Mouse (Mus musculus) telencephalon, adult 2 months (tissue): ENCODE results near the gene Ap1ar.
A peak's percentile ranks its signal among the peaks of the same experiment; 100 is the strongest.

Source experiments
- DNase-seq: peaks from one replicate; pipeline ENCODE4 v3.0.0-alpha.2; 2011; ENCODE audit warnings: low read depth, low spot score

Gene Ap1ar

GRCm38 (mm10) chr3:127841926-127842325 lies 4.6 kb upstream of the Ap1ar start:
- DNase-seq, result no peak

GRCm38 (mm10) chr3:127837972-127838644 lies 785 bp upstream of the Ap1ar start:
- DNase-seq, result no peak

DNA sequence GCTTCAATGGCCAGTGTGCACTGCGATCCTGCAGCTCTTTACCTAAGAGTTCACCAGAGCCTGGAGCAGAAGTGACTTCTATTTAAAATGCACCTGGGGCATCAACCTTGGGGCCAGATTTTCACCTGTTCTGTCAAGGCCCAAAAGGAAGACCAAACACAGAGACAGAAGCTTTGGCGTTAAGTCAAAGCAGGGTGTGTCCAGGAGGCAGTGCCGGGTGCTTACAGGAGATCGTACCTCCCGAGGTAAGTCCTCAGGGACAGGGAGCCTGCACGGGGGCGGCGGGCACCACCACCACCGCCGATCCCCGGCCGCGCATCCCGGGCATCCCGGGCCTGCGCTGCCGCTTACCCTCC lies 547 bp downstream of the Ap1ar start:
- DNase-seq, result no peak

DNA sequence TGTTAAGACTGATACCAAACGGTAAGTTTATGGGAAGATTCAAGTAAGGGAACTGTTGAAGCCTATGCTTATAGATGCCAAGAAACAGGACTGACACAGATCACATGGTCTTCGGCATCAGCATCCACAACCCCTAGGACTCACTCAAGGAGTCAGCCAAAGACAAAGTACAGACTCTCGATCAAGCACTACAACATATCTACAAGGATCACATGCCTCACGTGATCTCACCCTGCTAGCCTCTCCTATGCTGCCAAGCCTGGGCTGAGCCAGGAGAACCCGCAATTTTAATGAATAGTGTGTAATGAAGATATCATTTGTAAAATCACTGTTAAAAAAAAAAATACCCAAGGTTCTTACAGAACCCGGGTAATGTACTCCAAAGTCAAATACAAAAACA lies 1.7 kb downstream of the Ap1ar start:
- DNase-seq, result no peak

DNA sequence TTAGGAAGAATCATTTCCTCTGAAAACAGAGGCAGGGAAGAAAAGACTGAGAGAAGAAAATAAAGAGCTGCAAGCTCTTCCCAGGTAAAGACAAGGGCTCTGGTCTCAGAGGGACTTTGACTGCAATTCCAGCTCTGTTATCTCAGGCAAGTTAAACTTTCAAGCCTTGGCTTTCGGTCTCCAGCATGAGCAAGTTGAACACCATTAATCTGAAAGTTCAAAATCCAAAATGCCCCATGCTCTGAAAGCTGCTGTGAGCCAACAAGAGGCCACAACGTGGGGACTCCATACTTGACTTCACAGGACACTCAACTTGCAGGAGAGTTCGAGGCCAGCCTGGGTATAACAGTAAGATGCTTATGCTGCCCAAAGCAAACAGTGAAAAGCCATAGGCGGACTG lies 3.3 kb downstream of the Ap1ar start:
- no peak for DNase-seq

GRCm38 (mm10) chr3:127831079-127831478 lies 6.2 kb downstream of the Ap1ar start:
- no peak for DNase-seq

- no peak for DNase-seq
These were observed 7.1 kb downstream of the Ap1ar start for GRCm38 (mm10) chr3:127830183-127830582.

- DNase-seq, result no peak
These were observed 10.2 kb downstream of the Ap1ar start for GRCm38 (mm10) chr3:127827123-127827522.

DNA sequence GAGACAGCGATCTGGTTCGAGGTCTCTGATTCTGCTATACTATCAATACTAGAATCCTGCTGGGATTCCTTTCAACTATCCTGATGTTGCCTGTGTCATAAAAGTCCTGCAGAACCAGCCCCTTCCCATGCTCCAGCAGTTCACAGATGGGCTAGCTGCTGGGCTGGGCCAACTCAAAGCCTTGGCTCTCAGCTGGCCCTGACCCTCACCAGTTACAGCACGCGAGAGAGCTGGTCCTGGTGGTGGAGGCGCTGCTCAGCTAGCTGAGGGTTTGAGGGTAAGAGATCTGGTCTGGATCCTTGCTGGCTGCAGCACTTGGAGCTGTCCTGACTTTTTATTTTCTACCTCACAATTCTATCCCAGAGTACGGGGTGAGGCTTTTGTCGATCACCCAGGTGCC lies 10.8 kb downstream of the Ap1ar start:
- no peak for DNase-seq

DNA sequence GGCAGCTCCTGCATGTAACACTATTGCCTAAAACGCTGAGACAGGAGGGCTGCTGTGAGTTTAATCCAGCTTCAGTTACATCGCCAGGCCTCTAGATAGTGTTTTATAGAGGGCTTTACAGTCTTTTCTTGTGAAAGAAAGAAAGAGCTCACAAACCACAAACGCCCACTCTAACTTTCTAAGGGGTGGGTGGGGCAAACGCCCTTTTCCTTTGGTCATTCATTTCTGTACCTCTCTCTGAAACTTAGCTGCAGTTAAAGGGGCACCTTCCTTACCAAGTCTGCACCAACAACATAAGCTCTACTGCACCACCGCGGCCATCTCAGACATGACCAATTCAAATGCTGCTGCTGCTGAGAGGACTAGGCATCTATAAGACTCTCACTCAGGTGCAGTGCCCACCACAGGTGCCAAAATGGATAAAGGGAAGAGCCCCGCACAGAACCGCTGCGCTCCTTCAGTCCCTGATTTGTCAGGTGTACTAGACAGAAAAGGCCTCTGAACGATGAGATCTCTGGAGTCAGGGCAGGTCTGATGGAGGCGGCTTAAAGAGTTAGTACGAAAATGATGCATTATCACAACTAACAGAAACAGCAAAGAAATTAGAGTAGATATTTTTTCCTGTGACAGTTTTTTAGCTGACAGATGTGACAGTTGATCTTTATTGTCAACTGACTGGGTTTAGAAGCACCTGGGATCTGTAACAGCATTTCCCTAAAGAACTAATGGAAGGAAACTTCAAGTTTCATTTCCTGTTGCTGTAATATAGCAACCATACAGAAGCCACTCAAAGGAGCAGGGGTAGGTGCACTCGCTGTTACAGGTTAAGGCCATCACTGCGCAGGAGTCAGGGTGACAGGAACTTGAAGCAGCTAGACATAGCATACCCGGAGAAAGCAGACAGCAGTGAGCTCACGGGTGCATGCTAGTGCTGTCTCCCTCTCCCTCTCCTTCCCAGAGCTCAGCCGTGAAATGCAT lies 13.1 kb downstream of the Ap1ar start:
- DNase-seq, result no peak

DNA sequence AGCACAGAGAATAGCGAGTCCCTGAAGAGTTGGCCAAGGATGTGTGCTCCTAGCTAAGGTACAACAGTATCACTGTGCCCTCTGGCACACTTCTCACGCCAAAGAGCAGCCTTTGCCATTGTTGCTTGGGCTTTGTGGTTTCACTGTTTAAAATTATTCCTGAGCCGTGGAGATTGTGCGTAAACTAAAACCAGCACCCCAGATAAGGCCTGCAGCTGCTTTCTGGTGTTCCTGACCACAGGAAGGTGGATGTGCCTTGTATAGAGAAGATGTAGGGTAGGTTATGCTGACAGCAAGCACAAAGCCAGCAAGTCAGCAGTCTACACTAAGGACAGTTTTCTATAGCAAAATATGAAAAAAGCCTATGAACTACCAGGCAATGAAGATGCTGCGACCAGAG lies 16.1 kb downstream of the Ap1ar start:
- DNase-seq, result no peak

GRCm38 (mm10) chr3:127820400-127820799 lies 16.9 kb downstream of the Ap1ar start:
- no peak for DNase-seq

DNA sequence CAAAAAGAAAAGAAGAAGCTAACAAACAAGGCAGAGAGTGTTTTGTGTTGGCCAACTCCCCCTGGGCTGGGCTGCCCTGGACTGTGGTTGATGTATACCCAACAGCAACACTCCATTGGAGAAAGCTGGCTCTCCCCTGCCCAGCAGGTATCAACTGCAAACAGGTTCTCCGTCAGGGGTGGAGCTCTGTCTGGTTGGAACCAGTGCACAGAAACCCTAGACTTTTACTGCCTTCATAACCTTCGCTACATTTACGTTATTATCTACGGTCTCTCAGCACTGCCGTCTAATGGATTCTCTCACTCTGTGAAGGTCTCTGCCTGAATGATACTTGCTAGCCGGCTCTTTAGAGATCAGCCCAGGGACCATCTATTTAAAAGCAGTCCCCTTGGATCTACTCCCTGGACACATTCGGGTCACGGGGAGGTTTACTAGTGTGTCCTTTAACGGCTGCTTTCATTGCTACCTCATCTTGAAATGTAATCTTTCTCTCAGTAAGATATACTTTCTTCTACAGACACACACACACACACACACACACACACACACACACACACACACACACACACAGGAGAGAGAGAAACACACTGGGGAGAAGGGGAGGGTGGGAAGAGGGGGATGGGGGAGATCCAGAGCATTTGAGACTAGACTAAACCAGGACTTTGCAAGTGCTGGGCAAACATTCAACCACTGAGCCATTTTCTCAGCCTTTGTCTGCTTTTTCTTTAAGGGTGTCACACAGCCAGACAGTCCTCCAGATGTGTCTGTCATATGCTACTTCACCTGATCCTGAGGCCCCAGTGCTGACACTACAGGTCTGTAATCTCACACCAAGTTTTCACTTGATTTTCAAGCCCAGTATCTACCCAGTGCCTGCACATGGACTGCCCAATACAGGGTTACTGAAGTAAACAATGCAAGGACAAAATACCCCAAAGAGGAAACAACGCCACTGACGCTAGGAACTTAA lies 18.3 kb downstream of the Ap1ar start:
- no peak for DNase-seq

DNA sequence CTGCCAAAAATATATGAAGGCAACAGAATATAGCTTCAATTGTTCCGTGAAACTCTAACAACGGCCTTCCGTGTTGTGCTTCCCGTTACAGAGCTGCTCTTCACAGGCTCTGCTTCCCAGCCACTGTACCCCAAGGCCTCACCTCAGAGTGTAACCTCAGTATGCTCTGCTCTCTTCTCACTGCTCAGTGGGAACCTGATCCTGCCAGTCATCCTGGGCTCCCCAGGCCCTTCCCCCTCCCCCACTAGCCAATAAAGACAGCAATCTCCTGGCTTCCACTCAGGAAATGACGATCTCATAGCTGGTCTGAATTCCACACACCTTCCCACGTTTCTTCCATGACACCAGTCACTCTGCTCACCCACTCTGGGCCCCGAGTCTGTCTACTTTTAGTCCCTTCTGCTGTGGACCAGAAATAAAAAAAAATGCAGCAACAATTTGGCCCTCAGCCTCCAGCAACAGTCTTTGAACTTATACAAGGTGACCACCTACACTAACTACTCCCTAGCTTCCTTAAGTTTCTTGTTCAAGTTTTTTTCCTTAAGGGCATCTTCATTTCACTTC lies 20.1 kb downstream of the Ap1ar start:
- DNase-seq, result no peak

DNA sequence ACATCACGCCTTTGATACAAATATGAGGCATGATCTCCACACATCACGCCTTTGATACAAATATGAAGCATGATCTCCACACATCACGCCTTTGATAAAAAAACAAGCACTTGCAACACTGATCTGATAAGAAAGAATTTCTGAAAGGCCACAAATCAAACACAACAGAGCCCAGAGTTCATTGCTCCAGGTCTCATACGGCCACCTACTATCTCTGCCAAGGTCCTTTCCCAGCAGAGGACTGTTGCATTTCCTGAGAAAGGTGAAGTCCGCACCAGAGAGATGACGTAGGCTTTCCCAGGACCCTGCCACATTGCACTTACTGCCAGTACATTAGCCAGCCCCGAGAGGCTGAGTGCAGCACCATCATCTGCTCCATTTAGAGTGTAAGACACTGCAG lies 28.2 kb downstream of the Ap1ar start:
- no peak for DNase-seq

DNA sequence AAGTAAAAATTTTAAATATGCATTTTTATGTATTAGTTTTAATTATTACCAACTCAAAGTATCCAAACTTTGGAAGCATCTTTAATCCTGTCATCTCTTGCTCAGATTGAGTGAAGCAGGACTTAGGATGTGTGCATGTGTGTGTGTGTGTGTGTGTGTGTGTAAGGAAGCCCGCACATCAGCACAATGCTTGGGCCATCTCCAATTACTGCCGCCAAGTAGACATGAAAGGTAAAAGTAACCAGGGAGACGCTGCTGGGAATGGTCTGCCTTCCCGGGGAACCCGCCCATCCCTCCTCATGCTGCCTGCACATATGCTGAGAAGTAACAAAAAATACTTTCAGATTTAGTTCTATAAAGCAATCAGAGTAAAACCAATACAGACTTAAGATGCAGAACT lies 29.5 kb downstream of the Ap1ar start:
- DNase-seq, result no peak

- no peak for DNase-seq
These were observed 31.3 kb downstream of the Ap1ar start for GRCm38 (mm10) chr3:127805991-127806390.

DNA sequence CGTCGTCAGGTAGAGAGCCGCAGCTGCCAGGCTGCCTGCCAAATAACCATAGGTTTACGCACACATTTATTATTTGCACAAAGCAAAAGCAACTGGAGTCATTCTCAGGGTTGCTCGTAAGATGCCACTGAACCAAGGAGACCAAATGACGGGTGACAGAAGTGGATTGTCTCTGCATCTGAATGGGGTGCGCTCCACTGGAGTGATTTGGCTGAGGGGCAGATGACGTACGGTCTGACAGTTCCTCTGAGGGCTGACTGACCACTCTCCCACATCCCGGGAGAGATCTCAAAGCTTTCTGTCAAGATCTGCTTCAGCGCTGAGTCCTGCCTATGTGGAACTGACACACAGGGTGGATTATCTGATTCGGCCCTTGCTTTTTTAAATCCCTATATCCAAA lies 32.3 kb downstream of the Ap1ar start:
- no peak for DNase-seq

DNA sequence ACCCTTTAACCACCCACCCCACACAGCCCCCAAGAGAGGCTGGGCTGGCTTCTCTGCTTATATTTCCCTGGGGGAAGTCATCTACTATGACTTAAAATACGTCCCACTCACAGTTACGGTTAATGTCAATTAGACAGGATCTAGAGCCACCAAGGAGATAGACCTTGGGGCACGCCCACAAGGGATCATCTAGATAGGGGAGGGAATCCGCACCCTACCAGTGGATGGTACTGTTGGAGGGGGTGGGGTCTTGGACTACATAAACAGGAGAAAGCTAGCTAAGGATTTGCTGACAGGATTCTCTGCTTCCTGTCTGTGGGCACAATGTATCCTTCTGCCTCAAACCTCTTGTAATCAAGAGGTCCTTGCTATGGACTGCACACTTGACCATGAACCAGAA lies 32.9 kb downstream of the Ap1ar start:
- no peak for DNase-seq

DNA sequence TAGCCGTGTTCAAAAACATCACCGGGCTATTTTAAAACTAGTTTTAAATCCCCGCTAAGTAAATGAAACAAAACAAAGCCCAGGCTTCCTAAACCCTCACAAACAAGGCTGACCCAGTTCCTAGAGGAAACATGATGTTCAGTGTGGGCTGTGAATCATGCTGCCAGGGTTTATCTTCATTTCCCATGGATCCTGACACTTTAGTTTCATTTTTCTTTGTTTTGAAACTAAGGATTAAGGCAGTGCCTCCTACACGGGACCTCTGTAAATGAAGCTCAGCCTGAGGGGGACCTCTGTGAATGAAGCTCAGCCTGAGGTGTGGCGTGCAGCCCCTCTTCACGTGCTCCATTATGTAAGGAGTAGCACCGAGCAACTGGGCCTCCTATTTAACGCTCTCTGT lies 34.5 kb downstream of the Ap1ar start:
- DNase-seq, result peak; percentile 29

DNA sequence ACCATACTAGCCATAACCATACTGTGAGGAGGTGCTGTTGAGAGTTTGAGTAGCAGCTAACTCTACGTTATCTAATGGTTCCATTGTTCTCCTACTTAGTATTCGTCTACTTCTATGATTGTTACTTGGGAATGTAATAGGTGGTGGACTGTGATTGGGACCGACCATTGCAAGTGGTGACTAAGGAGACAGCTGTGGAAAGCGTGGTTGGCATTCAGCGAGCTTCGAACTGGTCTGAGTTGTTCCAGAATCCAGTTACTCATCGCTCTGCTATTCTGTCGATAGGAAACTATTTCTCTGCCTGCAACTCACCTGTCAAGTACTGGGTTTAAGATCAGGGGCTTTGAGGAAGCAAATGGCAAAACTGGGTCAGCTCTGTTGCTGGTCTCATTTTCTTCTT lies 36.2 kb downstream of the Ap1ar start:
- DNase-seq, result no peak

DNA sequence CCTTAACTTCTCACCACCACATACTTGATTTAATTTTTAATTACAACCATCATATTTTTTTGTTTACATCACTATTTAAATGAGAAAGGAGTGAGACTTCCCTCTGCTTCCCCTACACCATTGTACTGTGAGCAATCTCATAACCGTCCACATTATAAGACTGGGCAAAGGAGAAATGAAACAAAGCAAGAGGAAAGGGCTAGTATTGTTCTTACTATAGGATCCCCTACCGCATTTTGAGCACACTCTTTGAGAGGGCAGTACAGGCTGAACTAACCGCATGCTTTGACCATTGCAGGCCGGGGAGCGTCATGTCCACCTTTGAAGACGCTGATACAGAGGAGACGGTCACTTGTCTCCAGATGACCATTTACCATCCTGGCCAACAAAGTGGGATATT lies 41.1 kb downstream of the Ap1ar start:
- no peak for DNase-seq
